Mouse (Mus musculus): ENCODE results near the gene Tsacc.

Tsacc gene

GRCm38 (mm10) chr3:88237556-88238194 is 59.1 kb downstream of the Tsacc start:
- peak; percentile 39 for DNase-seq

DNA sequence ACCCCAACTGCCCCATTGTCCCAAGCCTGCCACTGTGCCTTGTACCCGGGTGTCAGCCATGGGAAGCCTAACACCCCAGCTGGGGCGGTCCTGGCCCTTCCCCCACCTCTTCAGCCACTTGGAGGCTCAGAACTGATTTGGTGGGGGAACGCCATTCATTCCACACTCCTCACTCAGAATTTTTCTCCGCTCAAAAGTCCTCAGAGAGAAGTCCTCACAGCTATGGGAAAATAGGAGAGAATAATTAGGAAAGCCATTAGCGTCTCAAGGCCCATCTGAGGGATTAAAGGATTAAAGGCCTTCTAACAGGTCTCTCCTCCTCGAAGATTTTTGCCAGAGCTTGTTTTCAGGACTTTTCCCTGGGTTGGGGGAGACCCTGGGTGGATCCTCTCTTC is 59.6 kb downstream of the Tsacc start:
- no peak for DNase-seq

GRCm38 (mm10) chr3:88235616-88236015 is 61.2 kb downstream of the Tsacc start:
- DNase-seq: no peak

- no peak for DNase-seq
Measured at GRCm38 (mm10) chr3:88235216-88235615, 61.6 kb downstream of the Tsacc start.

- no peak for DNase-seq
Measured at GRCm38 (mm10) chr3:88234041-88234440, 62.8 kb downstream of the Tsacc start.

DNA sequence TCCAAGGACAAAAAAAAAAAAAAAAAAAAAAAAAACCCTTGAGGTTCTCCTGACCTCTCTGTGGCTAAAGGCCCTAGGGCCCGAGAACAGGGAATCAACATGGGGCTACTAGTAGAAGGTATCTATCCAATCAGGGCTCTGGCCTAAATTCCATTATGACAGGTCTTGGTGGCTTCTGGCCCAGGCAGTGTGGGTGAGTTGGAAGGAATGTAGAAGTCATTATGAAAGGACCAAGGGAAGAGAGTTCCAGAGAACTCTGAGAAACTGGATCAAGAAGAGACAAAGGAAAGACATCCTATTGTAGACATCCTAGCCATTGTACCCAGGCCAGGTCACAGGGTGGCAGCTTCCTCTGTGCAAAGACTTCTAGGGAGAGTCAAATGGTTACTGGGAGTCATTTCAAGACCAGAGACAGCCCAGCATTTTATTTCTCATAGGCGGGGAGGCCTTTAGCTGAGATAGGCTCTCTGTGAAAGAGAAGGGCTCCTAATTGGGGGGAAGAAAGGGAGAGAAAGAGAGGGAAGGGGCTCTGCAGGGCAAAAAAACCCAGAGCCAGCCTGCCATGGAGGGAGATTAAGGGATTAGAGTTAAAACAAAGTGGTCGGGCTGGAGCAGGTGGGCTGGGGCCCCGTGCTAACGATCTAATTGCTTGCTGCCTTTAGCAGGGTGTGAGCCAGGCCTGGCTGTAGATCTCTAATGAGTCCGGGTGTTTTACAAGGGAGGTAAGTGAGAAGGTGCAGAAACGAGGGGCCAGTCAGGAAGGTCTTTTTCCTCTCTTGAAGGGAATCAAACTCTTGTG is 63.7 kb downstream of the Tsacc start:
- DNase-seq: no peak
